Mouse (Mus musculus): ENCODE data around the gene Gcgr. TPM values are rescaled to one million over a fixed set of nuclear protein-coding genes. Genes with fewer than 3 reads are reported as not detected.
A peak's percentile ranks its signal among the peaks of the same experiment; 100 is the strongest.

Gcgr gene
- polyA plus RNA-seq, 1 experiment from 2014 or later = 1.8 TPM

GRCm38 (mm10) chr11:120578024-120578693 lies 47.7 kb downstream of the Gcgr start:
- Histone ChIP-seq H3K9ac (ENCODE audit: low read length) (no peak overlapping the region), H3K9me3 (ENCODE audit: control insufficient read depth, low read length) (no peaks in the 10 kb centered on the region), H3K4me1 (ENCODE audit: control insufficient read depth, insufficient read depth, low read length) (peaks cover 12% of the 10 kb centered on the region), H3K27me3 (ENCODE audit: control insufficient read depth, insufficient read depth, low read length) (no peaks in the 10 kb centered on the region), H3K4me3 (ENCODE audit: low read depth, low read length) (no peak overlapping the region), H3K4me2 (ENCODE audit: low read depth, severe bottlenecking) (no peak overlapping the region), H3K27ac (replicated peaks; ENCODE audit: low read depth, low read length) (no peak overlapping the region), H3K36me3 (ENCODE audit: control insufficient read depth, insufficient read depth, low read length) (peaks cover 26% of the 10 kb centered on the region)
- DNase-seq (ENCODE audit: low spot score) (no peak), ATAC-seq (ENCODE audit: insufficient number of reproducible peaks, low FRiP score, low TSS enrichment, low read depth) (no peak)
- WGBS = 81% methylated on average over 10 of the region's 10 CpGs

- 71% methylated on average over 11 of the region's 11 CpGs for WGBS
- DNase-seq (ENCODE audit: low spot score) (no peak), ATAC-seq (ENCODE audit: insufficient number of reproducible peaks, low FRiP score, low TSS enrichment, low read depth) (no peak)
- Histone ChIP-seq H3K9me3 (ENCODE audit: control insufficient read depth, low read length) (no peaks in the 10 kb centered on the region; the same call in 1 of the 2 replicates), H3K27ac (replicated peaks; ENCODE audit: low read depth, low read length) (no peak overlapping the region), H3K9ac (ENCODE audit: low read length) (no peak overlapping the region), H3K4me1 (ENCODE audit: control insufficient read depth, insufficient read depth, low read length) (peaks cover 12% of the 10 kb centered on the region), H3K36me3 (ENCODE audit: control insufficient read depth, insufficient read depth, low read length) (peaks cover 27% of the 10 kb centered on the region), H3K4me2 (ENCODE audit: low read depth, severe bottlenecking) (0 out of 2 replicates have a peak overlapping the region, but pooled peaks have one; percentile 96), H3K4me3 (ENCODE audit: low read depth, low read length) (0 out of 2 replicates have a peak overlapping the region, but pooled peaks have one; percentile 85), H3K27me3 (ENCODE audit: control insufficient read depth, insufficient read depth, low read length) (no peaks in the 10 kb centered on the region)
These were observed 48.3 kb downstream of the Gcgr start for GRCm38 (mm10) chr11:120578694-120579243.

- peak overlapping the region; percentile 96 for H3K4me2 ChIP-seq (ENCODE audit: low read depth, severe bottlenecking)
- peaks cover 30% of the 10 kb centered on the region for H3K36me3 ChIP-seq (ENCODE audit: control insufficient read depth, insufficient read depth, low read length)
- H3K9me3 ChIP-seq (ENCODE audit: control insufficient read depth, low read length) = peaks cover 2% of the 10 kb centered on the region; the same call in 1 of the 2 replicates
- ATAC-seq (ENCODE audit: insufficient number of reproducible peaks, low FRiP score, low TSS enrichment, low read depth) (no peak; the same call in 1 of the 2 replicates), DNase-seq (ENCODE audit: low spot score) (peak; percentile 94)
- H3K27me3 ChIP-seq (ENCODE audit: control insufficient read depth, insufficient read depth, low read length) = no peaks in the 10 kb centered on the region
- 64% methylated on average over 15 of the region's 15 CpGs for WGBS
- H3K9ac ChIP-seq (ENCODE audit: low read length) = peak overlapping the region; percentile 96; the same call in 1 of the 2 replicates
- no peak overlapping the region for H3K27ac ChIP-seq (replicated peaks; ENCODE audit: low read depth, low read length)
- H3K4me3 ChIP-seq (ENCODE audit: low read depth, low read length) = peak overlapping the region; percentile 85
- peaks cover 12% of the 10 kb centered on the region for H3K4me1 ChIP-seq (ENCODE audit: control insufficient read depth, insufficient read depth, low read length)
These were observed 49.0 kb downstream of the Gcgr start for GRCm38 (mm10) chr11:120579316-120580107.

GRCm38 (mm10) chr11:120580190-120580589 lies 49.7 kb downstream of the Gcgr start:
- no peaks in the 10 kb centered on the region for H3K27me3 ChIP-seq (ENCODE audit: control insufficient read depth, insufficient read depth, low read length)
- peaks cover 2% of the 10 kb centered on the region; the same call in 1 of the 2 replicates for H3K9me3 ChIP-seq (ENCODE audit: control insufficient read depth, low read length)
- peak overlapping the region; percentile 96 for H3K4me2 ChIP-seq (ENCODE audit: low read depth, severe bottlenecking)
- H3K4me1 ChIP-seq (ENCODE audit: control insufficient read depth, insufficient read depth, low read length) = peaks cover 12% of the 10 kb centered on the region
- DNase-seq (ENCODE audit: low spot score) (no peak), ATAC-seq (ENCODE audit: insufficient number of reproducible peaks, low FRiP score, low TSS enrichment, low read depth) (no peak)
- no peak overlapping the region for H3K27ac ChIP-seq (replicated peaks; ENCODE audit: low read depth, low read length)
- 67% methylated on average over 7 of the region's 7 CpGs for WGBS
- peaks cover 30% of the 10 kb centered on the region for H3K36me3 ChIP-seq (ENCODE audit: control insufficient read depth, insufficient read depth, low read length)
- peak overlapping the region; percentile 85 for H3K4me3 ChIP-seq (ENCODE audit: low read depth, low read length)
- peak overlapping the region; percentile 96 for H3K9ac ChIP-seq (ENCODE audit: low read length)

- Histone ChIP-seq H3K36me3 (ENCODE audit: control insufficient read depth, insufficient read depth, low read length) (peaks cover 30% of the 10 kb centered on the region), H3K4me3 (ENCODE audit: low read depth, low read length) (peak overlapping the region; percentile 85), H3K9ac (ENCODE audit: low read length) (peak overlapping the region; percentile 96), H3K4me1 (ENCODE audit: control insufficient read depth, insufficient read depth, low read length) (peaks cover 12% of the 10 kb centered on the region), H3K9me3 (ENCODE audit: control insufficient read depth, low read length) (peaks cover 2% of the 10 kb centered on the region; the same call in 1 of the 2 replicates), H3K4me2 (ENCODE audit: low read depth, severe bottlenecking) (peak overlapping the region; percentile 96), H3K27ac (replicated peaks; ENCODE audit: low read depth, low read length) (peak overlapping the region; percentile 78), H3K27me3 (ENCODE audit: control insufficient read depth, insufficient read depth, low read length) (no peaks in the 10 kb centered on the region)
- DNase-seq (ENCODE audit: low spot score) (peak; percentile 50), ATAC-seq (ENCODE audit: insufficient number of reproducible peaks, low FRiP score, low TSS enrichment, low read depth) (no peak; the same call in 1 of the 2 replicates)
- under 1% methylated on average over 43 of the region's 44 CpGs for WGBS
These were observed 50.4 kb downstream of the Gcgr start for GRCm38 (mm10) chr11:120580871-120581331.

GRCm38 (mm10) chr11:120581490-120582267 lies 51.2 kb downstream of the Gcgr start, which contains the start of gene Arhgdia:
Arhgdia (minus strand) TSS chr11:120581624.
- peaks cover 2% of the 10 kb centered on the region; the same call in 1 of the 2 replicates for H3K9me3 ChIP-seq (ENCODE audit: control insufficient read depth, low read length)
- H3K9ac ChIP-seq (ENCODE audit: low read length) = peak within 1 kb of the TSS; percentile 96
- ATAC-seq (ENCODE audit: insufficient number of reproducible peaks, low FRiP score, low TSS enrichment, low read depth) (no peak; the same call in 1 of the 2 replicates), DNase-seq (ENCODE audit: low spot score) (peak; percentile 90)
- H3K36me3 ChIP-seq (ENCODE audit: control insufficient read depth, insufficient read depth, low read length) = peaks cover 32% of the 10 kb centered on the region
- peak within 1 kb of the TSS; percentile 78 for H3K27ac ChIP-seq (replicated peaks; ENCODE audit: low read depth, low read length)
- no peaks in the 10 kb centered on the region for H3K27me3 ChIP-seq (ENCODE audit: control insufficient read depth, insufficient read depth, low read length)
- peak within 1 kb of the TSS; percentile 96 for H3K4me2 ChIP-seq (ENCODE audit: low read depth, severe bottlenecking)
- peak within 1 kb of the TSS; percentile 85 for H3K4me3 ChIP-seq (ENCODE audit: low read depth, low read length)
- peaks cover 12% of the 10 kb centered on the region for H3K4me1 ChIP-seq (ENCODE audit: control insufficient read depth, insufficient read depth, low read length)
- WGBS = 5% methylated on average over 73 of the region's 75 CpGs

GRCm38 (mm10) chr11:120582268-120582981 lies 51.9 kb downstream of the Gcgr start:
- Histone ChIP-seq H3K27me3 (ENCODE audit: control insufficient read depth, insufficient read depth, low read length) (no peaks in the 10 kb centered on the region), H3K4me3 (ENCODE audit: low read depth, low read length) (peak overlapping the region; percentile 85), H3K36me3 (ENCODE audit: control insufficient read depth, insufficient read depth, low read length) (peaks cover 31% of the 10 kb centered on the region), H3K4me2 (ENCODE audit: low read depth, severe bottlenecking) (peak overlapping the region; percentile 96), H3K4me1 (ENCODE audit: control insufficient read depth, insufficient read depth, low read length) (peaks cover 12% of the 10 kb centered on the region), H3K9me3 (ENCODE audit: control insufficient read depth, low read length) (peaks cover 2% of the 10 kb centered on the region; the same call in 1 of the 2 replicates), H3K27ac (replicated peaks; ENCODE audit: low read depth, low read length) (peak overlapping the region; percentile 78), H3K9ac (ENCODE audit: low read length) (peak overlapping the region; percentile 96)
- no peak for ATAC-seq (ENCODE audit: insufficient number of reproducible peaks, low FRiP score, low TSS enrichment, low read depth)
- DNase-seq (ENCODE audit: low spot score) = no peak
- 81% methylated on average over 8 of the region's 8 CpGs for WGBS
